Mouse (Mus musculus) midbrain, embryonic 12.5 days (tissue): ENCODE results near the gene Fras1. TPM values are rescaled to one million over a fixed set of nuclear protein-coding genes. Genes with fewer than 3 reads are reported as not detected.

ENCODE experiments used
- ATAC-seq: fragments of 200-750 bp; cut with Nextera tagmentation; 2 replicates; pipeline ENCODE4 v1.8.0; 2017; ENCODE audit warnings: low read depth, moderate TSS enrichment, moderate library complexity; ENCODE audit not compliant: low FRiP score
- H3K27ac ChIP-seq: fragments of 300-500 bp; sonication (generic); replicated peaks from 2 replicates; pipeline ENCODE4 v1.5.1; 2016; ENCODE audit warnings: mild to moderate bottlenecking
- H3K27me3 ChIP-seq: fragments of 300-500 bp; sonication (generic); 2 replicates; pipeline ENCODE4 v1.6.1; 2016; ENCODE audit warnings: mild to moderate bottlenecking
- H3K36me3 ChIP-seq: fragments of 300-500 bp; sonication (generic); 2 replicates; pipeline ENCODE4 v1.6.1; 2016
- H3K4me1 ChIP-seq: fragments of 300-500 bp; sonication (generic); 2 replicates; pipeline ENCODE4 v1.6.1; 2016
- H3K4me2 ChIP-seq: fragments of 300-500 bp; sonication (generic); replicated peaks from 2 replicates; pipeline ENCODE4 v1.6.1; 2016; ENCODE audit warnings: mild to moderate bottlenecking, moderate library complexity
- H3K4me3 ChIP-seq: fragments of 300-500 bp; sonication (generic); 2 replicates; pipeline ENCODE4 v1.5.1; 2016; ENCODE audit warnings: mild to moderate bottlenecking
- H3K9ac ChIP-seq: fragments of 300-500 bp; sonication (generic); replicated peaks from 2 replicates; pipeline ENCODE4 v1.6.1; 2016; ENCODE audit warnings: mild to moderate bottlenecking, moderate library complexity
- H3K9me3 ChIP-seq: fragments of 300-500 bp; sonication (generic); 2 replicates; pipeline ENCODE4 v1.6.1; 2016; ENCODE audit warnings: mild to moderate bottlenecking
- WGBS: fragments of 180-500 bp; shearing (Covaris S2); methylation state at CpG from one replicate; pipeline ENCODE4 v1.1.7; 2016; 5-methylcytosine and 5-hydroxymethylcytosine counted together
- polyA plus RNA-seq: library from polyadenylated mRNA; unstranded; fragments of >200 nt; fragmentation: Nextera tagmentation; extraction: Ambion mirVana; gene quantifications from 2 replicates; pipeline ENCODE4 v1.2.1, GENCODE M21; 2016

The Fras1 gene
- polyA plus RNA-seq, 1 experiment from 2014 or later: 7.1 TPM

DNA sequence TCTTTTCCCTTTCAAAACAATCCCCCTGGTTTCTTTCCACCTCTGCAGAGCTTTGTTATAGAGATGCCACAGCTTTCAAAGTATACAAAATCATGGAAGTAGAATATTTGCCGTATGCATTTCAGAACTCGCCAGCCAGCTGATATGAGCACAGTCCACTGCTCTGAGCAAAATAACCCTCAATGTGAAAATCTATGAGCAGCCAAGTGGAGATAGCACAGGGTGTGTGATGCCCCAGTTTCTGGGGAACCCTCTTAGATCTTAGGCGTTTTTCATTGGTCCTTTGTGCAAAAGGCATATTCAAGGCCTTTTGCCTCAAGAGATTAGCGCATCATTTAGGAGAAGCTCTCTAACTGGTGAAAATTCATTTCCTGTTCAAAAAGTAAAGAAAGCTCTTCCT lies 170.4 kb downstream of the Fras1 start:
- Histone ChIP-seq H3K4me1 (no peaks in the 10 kb centered on the region), H3K4me2 (no peak overlapping the region), H3K4me3 (no peak overlapping the region), H3K9ac (no peak overlapping the region), H3K9me3 (no peaks in the 10 kb centered on the region), H3K27me3 (no peaks in the 10 kb centered on the region), H3K27ac (no peak overlapping the region), H3K36me3 (no peaks in the 10 kb centered on the region)
- ATAC-seq: no peak
- WGBS: 88% methylated on average over 4 of the region's 4 CpGs

DNA sequence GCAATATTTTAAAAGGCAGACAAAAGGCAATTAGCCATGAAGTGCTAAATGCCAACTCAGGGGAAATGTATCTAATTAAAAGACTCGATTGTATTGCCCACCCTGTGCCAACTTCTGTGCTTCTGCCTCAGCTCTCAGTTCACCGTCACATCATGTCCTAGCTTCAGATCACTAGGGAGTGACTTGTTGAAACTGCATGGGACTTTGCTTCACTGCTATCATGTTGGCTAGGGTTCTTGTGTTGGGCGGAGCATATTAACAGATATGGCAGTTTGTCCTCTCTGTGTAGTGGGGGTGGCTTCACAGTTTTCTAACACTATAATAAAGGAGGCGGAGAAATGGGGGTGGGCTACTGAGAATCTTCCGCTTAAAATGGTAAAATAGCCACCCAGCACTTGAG lies 172.2 kb downstream of the Fras1 start:
- H3K9ac ChIP-seq: no peak overlapping the region
- H3K9me3 ChIP-seq: no peaks in the 10 kb centered on the region
- WGBS: 90% methylated on average over 5 of the region's 5 CpGs

DNA sequence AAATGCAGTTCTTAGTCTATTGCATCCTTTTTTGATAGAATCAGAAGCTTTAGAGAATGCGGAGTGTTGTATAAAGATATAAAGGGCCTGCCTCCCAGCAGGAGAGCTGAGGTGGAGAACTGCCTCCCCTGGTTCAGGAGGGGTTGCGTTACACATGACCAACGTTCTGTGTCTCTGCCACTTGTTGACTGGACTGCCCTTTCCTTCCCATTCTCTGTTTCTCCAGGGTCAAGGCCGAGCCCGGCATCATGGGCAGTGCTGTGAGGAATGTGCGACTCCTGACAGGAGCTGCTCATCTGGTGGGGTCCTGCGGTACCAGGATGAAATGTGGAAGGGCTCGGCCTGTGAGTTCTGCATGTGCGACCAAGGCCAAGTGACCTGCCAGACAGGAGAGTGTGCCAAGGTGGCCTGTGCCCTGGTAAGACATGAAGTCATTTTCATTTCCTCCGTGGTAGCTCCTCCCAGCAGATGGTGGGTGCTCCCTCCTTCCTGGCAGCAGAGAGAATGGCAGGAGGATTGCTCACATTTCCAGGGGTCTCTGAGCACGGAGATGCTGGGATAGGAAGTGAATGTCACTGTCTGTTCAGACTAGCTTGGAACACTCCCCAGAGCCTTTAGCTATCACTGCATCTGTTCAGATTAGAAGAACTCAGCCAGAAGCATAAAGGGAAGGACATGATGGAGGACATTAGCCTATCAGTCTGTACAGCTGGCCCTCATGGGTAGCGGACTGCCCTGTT lies 181.4 kb downstream of the Fras1 start:
- Histone ChIP-seq H3K4me1 (peaks cover 7% of the 10 kb centered on the region; the same call in 1 of the 2 replicates), H3K9me3 (no peaks in the 10 kb centered on the region), H3K27ac (no peak overlapping the region), H3K4me3 (no peak overlapping the region), H3K4me2 (no peak overlapping the region), H3K36me3 (no peaks in the 10 kb centered on the region), H3K9ac (no peak overlapping the region), H3K27me3 (no peaks in the 10 kb centered on the region)
- ATAC-seq: no peak
- 88% methylated on average over 12 of the region's 12 CpGs for WGBS

More for the DNA sequence above, 172.2 kb downstream of the Fras1 start:
- Histone ChIP-seq H3K27me3 (no peaks in the 10 kb centered on the region), H3K4me2 (no peak overlapping the region), H3K4me1 (no peaks in the 10 kb centered on the region), H3K36me3 (no peaks in the 10 kb centered on the region), H3K4me3 (no peak overlapping the region), H3K27ac (no peak overlapping the region)
- no peak for ATAC-seq

- no peaks in the 10 kb centered on the region for H3K9me3 ChIP-seq
- WGBS: 25% methylated on average over 8 of the region's 8 CpGs
- H3K27ac ChIP-seq: peak overlapping the region; percentile 71
- H3K4me1 ChIP-seq: peaks cover 7% of the 10 kb centered on the region; the same call in 1 of the 2 replicates
- no peak overlapping the region for H3K4me2 ChIP-seq
- H3K27me3 ChIP-seq: no peaks in the 10 kb centered on the region
- H3K9ac ChIP-seq: no peak overlapping the region
- H3K36me3 ChIP-seq: no peaks in the 10 kb centered on the region
- H3K4me3 ChIP-seq: no peak overlapping the region
- ATAC-seq: peak; percentile 62; the same call in 1 of the 2 replicates
These were observed 184.5 kb downstream of the Fras1 start for GRCm38 (mm10) chr5:96558049-96558804.

DNA sequence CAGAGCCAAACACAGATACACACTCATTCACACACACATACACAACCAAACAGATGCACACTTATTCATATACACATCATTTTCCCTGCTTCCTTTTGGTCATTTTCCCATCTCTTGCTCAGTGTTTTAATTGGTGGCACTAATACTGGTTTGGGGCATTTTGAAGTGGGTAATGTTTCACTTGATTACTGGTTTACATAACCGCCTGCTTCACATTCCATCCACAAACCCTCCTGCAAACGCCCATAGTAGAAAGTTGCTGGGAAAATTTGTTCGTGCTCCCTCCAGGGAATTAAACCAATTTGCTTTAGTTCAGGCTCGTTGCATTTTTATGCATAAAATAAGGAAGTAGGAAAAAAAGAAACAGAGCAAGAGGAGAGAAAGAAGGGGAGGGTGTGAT lies 200.8 kb downstream of the Fras1 start:
- no peak overlapping the region for H3K4me3 ChIP-seq
- WGBS: 82% methylated on average over 4 of the region's 4 CpGs
- H3K4me2 ChIP-seq: no peak overlapping the region
- H3K27ac ChIP-seq: no peak overlapping the region
- no peaks in the 10 kb centered on the region for H3K9me3 ChIP-seq
- H3K9ac ChIP-seq: no peak overlapping the region
- ATAC-seq: no peak
- no peaks in the 10 kb centered on the region for H3K36me3 ChIP-seq
- H3K4me1 ChIP-seq: no peaks in the 10 kb centered on the region
- H3K27me3 ChIP-seq: no peaks in the 10 kb centered on the region

- Histone ChIP-seq H3K4me3 (no peak overlapping the region), H3K9ac (no peak overlapping the region), H3K4me2 (no peak overlapping the region), H3K27me3 (no peaks in the 10 kb centered on the region), H3K9me3 (no peaks in the 10 kb centered on the region), H3K36me3 (no peaks in the 10 kb centered on the region), H3K4me1 (no peaks in the 10 kb centered on the region), H3K27ac (no peak overlapping the region)
- no peak for ATAC-seq
- 80% methylated on average over 3 of the region's 3 CpGs for WGBS
These were observed 204.9 kb downstream of the Fras1 start for GRCm38 (mm10) chr5:96578705-96579104.

GRCm38 (mm10) chr5:96579938-96580337 lies 206.2 kb downstream of the Fras1 start:
- H3K4me3 ChIP-seq: no peak overlapping the region
- no peaks in the 10 kb centered on the region for H3K4me1 ChIP-seq
- H3K27ac ChIP-seq: no peak overlapping the region
- H3K4me2 ChIP-seq: no peak overlapping the region
- no peaks in the 10 kb centered on the region for H3K9me3 ChIP-seq
- no peak for ATAC-seq
- no peaks in the 10 kb centered on the region for H3K36me3 ChIP-seq
- WGBS: 82% methylated on average over 5 of the region's 5 CpGs
- H3K9ac ChIP-seq: no peak overlapping the region
- no peaks in the 10 kb centered on the region for H3K27me3 ChIP-seq

- H3K9me3 ChIP-seq: no peaks in the 10 kb centered on the region
- H3K9ac ChIP-seq: no peak overlapping the region
- no peak overlapping the region for H3K27ac ChIP-seq
- WGBS: 88% methylated on average over 5 of the region's 5 CpGs
- no peaks in the 10 kb centered on the region for H3K4me1 ChIP-seq
- no peaks in the 10 kb centered on the region for H3K27me3 ChIP-seq
- H3K4me3 ChIP-seq: no peak overlapping the region
- no peak overlapping the region for H3K4me2 ChIP-seq
- ATAC-seq: no peak
- H3K36me3 ChIP-seq: no peaks in the 10 kb centered on the region
These were observed 211.0 kb downstream of the Fras1 start for GRCm38 (mm10) chr5:96584730-96585129.

DNA sequence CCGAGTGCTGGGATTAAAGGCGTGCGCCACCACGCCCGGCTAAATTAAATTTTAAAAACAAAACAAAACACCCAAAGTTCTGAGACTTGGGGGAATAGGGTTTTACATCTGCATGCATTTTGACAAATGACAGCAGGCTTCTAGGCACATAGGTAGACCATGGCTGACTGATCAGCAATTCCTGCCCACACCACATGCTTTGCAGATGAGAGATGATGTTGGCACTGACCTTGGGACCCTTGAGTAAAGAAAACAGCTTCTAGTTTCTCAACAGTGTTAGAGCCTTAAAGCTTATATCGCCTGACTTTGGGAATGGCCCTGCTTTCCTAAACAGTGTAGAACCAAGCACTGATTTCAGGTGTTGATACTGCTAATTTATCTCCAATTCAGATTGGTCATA lies 216.9 kb downstream of the Fras1 start:
- no peak for ATAC-seq
- Histone ChIP-seq H3K4me2 (no peak overlapping the region), H3K4me3 (no peak overlapping the region), H3K36me3 (no peaks in the 10 kb centered on the region), H3K4me1 (no peaks in the 10 kb centered on the region), H3K27ac (no peak overlapping the region), H3K9ac (no peak overlapping the region), H3K9me3 (no peaks in the 10 kb centered on the region), H3K27me3 (no peaks in the 10 kb centered on the region)
- 94% methylated on average over 6 of the region's 6 CpGs for WGBS

DNA sequence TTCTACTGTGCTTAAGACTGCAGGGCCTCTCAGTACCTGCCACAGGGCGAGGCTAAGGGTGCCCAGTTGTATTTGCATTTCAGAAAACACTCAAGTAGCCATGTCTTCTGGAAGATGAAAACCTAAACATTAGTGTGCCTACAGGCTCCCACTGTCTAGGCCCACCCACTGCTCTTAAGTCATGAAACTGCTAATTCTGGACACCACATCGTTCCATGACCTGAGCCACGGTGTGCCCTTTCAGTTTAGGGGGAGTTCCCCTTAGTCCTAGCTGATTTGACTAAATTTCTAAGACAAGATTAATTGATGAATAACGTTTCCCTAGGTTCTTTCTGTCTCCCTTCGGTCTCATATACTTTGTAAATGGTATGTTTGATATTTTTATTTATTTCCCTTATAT lies 222.0 kb downstream of the Fras1 start:
- Histone ChIP-seq H3K9me3 (no peaks in the 10 kb centered on the region), H3K36me3 (no peaks in the 10 kb centered on the region), H3K4me2 (no peak overlapping the region), H3K27me3 (no peaks in the 10 kb centered on the region), H3K4me3 (no peak overlapping the region), H3K9ac (no peak overlapping the region), H3K4me1 (no peaks in the 10 kb centered on the region), H3K27ac (no peak overlapping the region)
- ATAC-seq: no peak
- WGBS: 90% methylated on average over 5 of the region's 5 CpGs

DNA sequence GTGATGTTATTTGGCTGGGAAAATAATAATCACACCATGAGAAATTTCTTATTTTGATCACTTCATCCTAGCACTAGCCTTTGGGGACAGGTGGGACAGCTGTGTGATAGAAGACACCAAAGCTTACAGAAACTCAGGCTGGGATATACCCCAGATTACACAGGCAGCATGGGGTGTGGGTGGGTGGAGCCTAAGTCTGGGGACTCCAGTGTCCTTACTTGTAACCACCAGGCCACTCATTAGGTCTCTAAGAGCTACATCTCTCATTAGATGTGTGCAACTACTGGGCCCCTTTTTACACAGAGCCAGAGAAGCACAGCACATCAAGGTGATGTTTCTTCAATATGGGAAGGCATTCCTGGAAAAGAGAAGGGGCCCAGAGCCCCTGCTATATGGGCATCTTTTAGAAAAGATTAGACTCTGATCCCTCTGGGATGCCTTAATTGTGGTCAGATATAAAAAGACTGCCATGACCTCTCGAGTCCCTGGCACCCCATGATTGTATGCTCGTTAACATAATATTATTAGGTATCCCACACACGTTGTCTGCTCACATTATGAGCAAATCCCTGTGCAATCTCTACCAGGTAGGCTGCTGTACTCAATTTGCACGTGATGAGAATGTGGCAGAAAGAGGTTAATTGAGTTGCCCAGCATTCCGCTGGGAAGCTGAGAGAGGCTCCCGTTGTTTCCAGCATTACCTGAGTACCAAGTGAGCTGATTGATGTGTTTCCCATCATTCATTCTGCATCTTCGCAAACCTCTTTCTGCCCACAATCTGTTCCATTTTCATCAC lies 230.4 kb downstream of the Fras1 start:
- Histone ChIP-seq H3K4me2 (no peak overlapping the region), H3K27me3 (no peaks in the 10 kb centered on the region), H3K9ac (no peak overlapping the region), H3K9me3 (no peaks in the 10 kb centered on the region), H3K27ac (no peak overlapping the region), H3K4me1 (no peaks in the 10 kb centered on the region), H3K4me3 (no peak overlapping the region), H3K36me3 (no peaks in the 10 kb centered on the region)
- WGBS: 64% methylated on average over 7 of the region's 7 CpGs
- ATAC-seq: 0 out of 2 replicates have a peak, but pooled peaks have one; percentile 34

- ATAC-seq: no peak
- H3K27ac ChIP-seq: no peak overlapping the region
- no peaks in the 10 kb centered on the region for H3K36me3 ChIP-seq
- H3K9me3 ChIP-seq: no peaks in the 10 kb centered on the region
- no peaks in the 10 kb centered on the region for H3K4me1 ChIP-seq
- WGBS: 81% methylated on average over 5 of the region's 5 CpGs
- no peak overlapping the region for H3K4me3 ChIP-seq
- no peaks in the 10 kb centered on the region for H3K27me3 ChIP-seq
- H3K9ac ChIP-seq: no peak overlapping the region
- no peak overlapping the region for H3K4me2 ChIP-seq
These were observed 234.3 kb downstream of the Fras1 start for GRCm38 (mm10) chr5:96608036-96608435.
